Mouse (Mus musculus) liver, embryonic 15.5 days (tissue): ENCODE data around the gene Dnajb4. TPM values are rescaled to one million over a fixed set of nuclear protein-coding genes. Genes with fewer than 3 reads are reported as not detected.
"Not testable (repeated sequence)": the region's sequence is repeated elsewhere in the genome, so short reads cannot be mapped to it uniquely, and the experiment has no call there.

ENCODE experiments used
- ATAC-seq: fragments of 200-750 bp; cut with Nextera tagmentation; 2 replicates; pipeline ENCODE4 v1.8.0; 2017; ENCODE audit warnings: moderate number of reproducible peaks, mild to moderate bottlenecking, moderate library complexity; ENCODE audit not compliant: insufficient read depth
- H3K27ac ChIP-seq: fragments of 300-500 bp; sonication (generic); replicated peaks from 2 replicates; pipeline ENCODE4 v1.5.1; 2015; ENCODE audit warnings: mild to moderate bottlenecking, inconsistent platforms
- H3K27me3 ChIP-seq: fragments of 300-500 bp; sonication (generic); 2 replicates; pipeline ENCODE4 v1.6.1; 2015; ENCODE audit warnings: mild to moderate bottlenecking, inconsistent platforms
- H3K36me3 ChIP-seq: fragments of 300-500 bp; sonication (generic); replicated peaks from 2 replicates; pipeline ENCODE4 v1.6.1; 2015; ENCODE audit warnings: moderate library complexity, mild to moderate bottlenecking, inconsistent platforms
- H3K4me1 ChIP-seq: fragments of 300-500 bp; sonication (generic); replicated peaks from 2 replicates; pipeline ENCODE4 v1.6.1; 2015; ENCODE audit warnings: inconsistent platforms
- H3K4me2 ChIP-seq: fragments of 300-500 bp; sonication (generic); 2 replicates; pipeline ENCODE4 v1.6.1; 2015; ENCODE audit warnings: moderate library complexity, mild to moderate bottlenecking, inconsistent platforms
- H3K4me3 ChIP-seq: fragments of 300-500 bp; sonication (generic); replicated peaks from 2 replicates; pipeline ENCODE4 v1.5.1; 2015; ENCODE audit warnings: mild to moderate bottlenecking, inconsistent platforms
- H3K9ac ChIP-seq: fragments of 300-500 bp; sonication (generic); 2 replicates; pipeline ENCODE4 v1.6.1; 2015; ENCODE audit warnings: moderate library complexity, mild to moderate bottlenecking, inconsistent platforms
- H3K9me3 ChIP-seq: fragments of 300-500 bp; sonication (generic); replicated peaks from 2 replicates; pipeline ENCODE4 v1.6.1; 2016; ENCODE audit warnings: inconsistent platforms
- WGBS: fragments of 180-500 bp; shearing (Covaris S2); methylation state at CpG from one replicate; pipeline ENCODE4 v1.1.7; 2015; ENCODE audit warnings: mixed read lengths; ENCODE audit not compliant: insufficient replicate concordance; 5-methylcytosine and 5-hydroxymethylcytosine counted together
- polyA plus RNA-seq: library from polyadenylated mRNA; unstranded; fragments of >200 nt; fragmentation: Nextera tagmentation; extraction: Ambion mirVana; gene quantifications from 2 replicates; pipeline ENCODE4 v1.2.1, GENCODE M21; 2015

Dnajb4 gene
- polyA plus RNA-seq, 1 experiment from 2014 or later = 36.8 TPM

DNA sequence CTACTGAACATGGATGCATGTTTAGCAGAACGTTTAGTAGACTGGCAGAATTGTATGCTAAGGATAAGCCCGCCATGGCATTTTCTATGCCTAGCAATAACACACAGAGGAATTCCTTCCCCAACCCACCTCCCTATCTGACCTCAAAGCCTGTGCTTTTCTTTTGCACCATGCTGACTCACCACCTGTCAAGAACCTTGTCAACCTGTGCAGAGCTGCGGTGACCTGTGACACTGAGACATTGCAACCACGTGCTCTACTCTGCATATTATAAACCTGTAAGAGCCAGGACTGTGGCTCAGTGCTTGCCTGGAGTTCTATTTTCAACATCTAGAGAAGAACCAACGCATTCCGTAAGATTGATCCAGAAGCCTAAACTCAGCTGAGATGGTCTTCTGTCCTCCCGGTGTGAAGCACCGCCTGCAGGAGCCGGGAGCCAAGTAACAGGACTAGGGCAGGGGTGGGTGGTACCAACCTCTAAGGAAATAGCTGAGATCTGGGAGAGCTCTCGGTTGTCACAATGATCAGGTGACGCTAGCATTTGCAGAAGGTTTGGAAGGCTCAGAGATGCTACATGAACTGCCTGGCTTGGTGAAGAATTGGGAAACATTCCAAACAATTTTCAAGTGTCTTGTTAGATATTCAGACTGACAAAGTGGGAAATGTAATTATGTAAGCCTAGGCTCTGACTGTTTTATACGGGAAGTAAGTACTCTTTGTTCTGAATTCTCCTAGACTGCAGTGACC lies 62.8 kb downstream of the Dnajb4 start:
- H3K27ac ChIP-seq = no peak overlapping the region
- H3K4me3 ChIP-seq = no peak overlapping the region
- no peak overlapping the region for H3K4me2 ChIP-seq
- H3K9me3 ChIP-seq = no peaks in the 10 kb centered on the region
- peaks cover 18% of the 10 kb centered on the region; the same call in 1 of the 2 replicates for H3K27me3 ChIP-seq
- peaks cover 47% of the 10 kb centered on the region for H3K4me1 ChIP-seq
- no peak for ATAC-seq
- no peak overlapping the region for H3K9ac ChIP-seq
- no peaks in the 10 kb centered on the region for H3K36me3 ChIP-seq
- 52% methylated on average over 12 of the region's 12 CpGs for WGBS

DNA sequence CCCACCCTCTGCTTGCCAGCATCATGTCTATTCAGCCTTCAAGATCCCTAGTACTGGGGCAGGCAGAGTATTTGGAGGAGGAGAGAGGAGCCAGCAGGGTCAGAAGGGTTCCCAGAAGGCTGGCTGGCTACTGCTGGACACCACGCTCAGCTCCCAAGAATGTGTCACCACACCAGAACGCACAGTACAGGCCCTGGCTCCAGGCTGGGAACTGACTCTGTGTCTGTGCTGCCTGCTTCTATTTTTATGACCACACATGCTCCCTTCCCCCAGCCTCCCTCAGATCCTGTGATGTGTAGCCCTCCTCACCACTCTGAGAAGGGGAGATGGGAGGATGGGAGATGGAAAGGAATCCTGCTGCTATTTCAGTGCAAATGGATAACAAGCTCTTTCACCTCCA lies 64.9 kb downstream of the Dnajb4 start:
- Histone ChIP-seq H3K36me3 (no peaks in the 10 kb centered on the region), H3K4me3 (no peak overlapping the region), H3K27me3 (peaks cover 18% of the 10 kb centered on the region; the same call in 1 of the 2 replicates), H3K9ac (no peak overlapping the region), H3K4me2 (no peak overlapping the region), H3K4me1 (peaks cover 27% of the 10 kb centered on the region), H3K27ac (no peak overlapping the region), H3K9me3 (no peaks in the 10 kb centered on the region)
- 51% methylated on average over 2 of the region's 2 CpGs for WGBS
- ATAC-seq = no peak

DNA sequence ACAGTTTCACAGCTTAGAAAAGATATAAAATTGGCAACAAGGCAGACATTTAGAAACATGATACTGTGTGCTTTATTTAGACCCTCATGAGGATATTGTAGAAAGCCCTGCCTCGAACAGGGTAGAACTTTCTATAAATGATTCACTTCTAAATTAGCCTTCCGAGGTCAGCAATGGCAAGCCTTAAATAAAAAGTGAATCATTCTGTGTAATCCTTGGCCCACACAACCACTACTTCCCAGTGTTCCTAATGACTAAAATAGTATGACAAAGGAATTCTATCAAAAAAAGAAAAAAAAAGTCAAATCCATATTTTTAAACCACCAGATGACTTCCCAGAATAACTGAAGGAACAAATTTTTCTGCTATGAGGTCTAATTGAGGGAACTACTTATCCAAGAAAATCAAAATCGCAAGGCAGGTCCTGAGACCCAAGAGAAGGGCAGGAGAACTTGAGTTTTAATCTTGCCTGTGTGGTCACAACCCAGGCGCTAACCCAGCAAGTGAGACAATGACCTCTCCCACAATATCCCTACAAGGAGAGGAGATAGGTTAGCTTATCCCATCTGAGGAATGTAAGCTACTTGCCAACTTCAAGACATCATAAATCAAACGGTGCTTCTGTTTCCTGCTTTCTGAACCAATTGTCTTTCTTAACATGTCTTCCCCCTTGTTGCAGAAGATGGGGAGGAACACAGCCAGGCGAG lies 67.0 kb downstream of the Dnajb4 start:
- no peak for ATAC-seq
- H3K4me3 ChIP-seq = no peak overlapping the region
- 46% methylated on average over 6 of the region's 6 CpGs for WGBS
- peaks cover 13% of the 10 kb centered on the region for H3K4me1 ChIP-seq
- H3K9ac ChIP-seq = no peak overlapping the region
- H3K9me3 ChIP-seq = no peaks in the 10 kb centered on the region
- no peak overlapping the region for H3K4me2 ChIP-seq
- H3K36me3 ChIP-seq = no peaks in the 10 kb centered on the region
- H3K27ac ChIP-seq = no peak overlapping the region
- peaks cover 13% of the 10 kb centered on the region; the same call in 1 of the 2 replicates for H3K27me3 ChIP-seq

DNA sequence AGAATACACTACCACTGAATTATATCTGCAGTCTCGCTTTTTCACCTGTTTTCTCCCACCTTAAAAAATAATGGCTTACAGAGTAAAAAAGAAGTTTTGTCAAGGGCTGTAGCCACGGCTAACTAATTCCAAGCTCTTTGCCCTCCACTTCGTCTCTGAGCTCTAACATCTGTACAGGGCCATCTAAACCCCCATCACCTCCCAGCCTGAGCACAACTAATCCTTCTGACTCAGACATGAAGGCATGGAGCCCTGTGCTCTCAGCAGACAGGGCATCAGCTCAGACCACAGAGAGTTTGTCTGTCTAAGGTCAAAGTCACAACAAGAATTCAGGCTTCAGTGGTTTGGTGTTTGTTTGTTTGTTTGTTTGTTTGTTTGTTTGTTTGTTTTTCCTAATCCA lies 68.0 kb downstream of the Dnajb4 start:
- no peak overlapping the region for H3K4me2 ChIP-seq
- H3K9ac ChIP-seq = no peak overlapping the region
- no peaks in the 10 kb centered on the region for H3K36me3 ChIP-seq
- H3K4me3 ChIP-seq = no peak overlapping the region
- H3K4me1 ChIP-seq = peaks cover 11% of the 10 kb centered on the region
- no peak for ATAC-seq
- 59% methylated on average over 3 of the region's 3 CpGs for WGBS
- no peaks in the 10 kb centered on the region for H3K9me3 ChIP-seq
- peaks cover 13% of the 10 kb centered on the region; the same call in 1 of the 2 replicates for H3K27me3 ChIP-seq
- H3K27ac ChIP-seq = no peak overlapping the region

DNA sequence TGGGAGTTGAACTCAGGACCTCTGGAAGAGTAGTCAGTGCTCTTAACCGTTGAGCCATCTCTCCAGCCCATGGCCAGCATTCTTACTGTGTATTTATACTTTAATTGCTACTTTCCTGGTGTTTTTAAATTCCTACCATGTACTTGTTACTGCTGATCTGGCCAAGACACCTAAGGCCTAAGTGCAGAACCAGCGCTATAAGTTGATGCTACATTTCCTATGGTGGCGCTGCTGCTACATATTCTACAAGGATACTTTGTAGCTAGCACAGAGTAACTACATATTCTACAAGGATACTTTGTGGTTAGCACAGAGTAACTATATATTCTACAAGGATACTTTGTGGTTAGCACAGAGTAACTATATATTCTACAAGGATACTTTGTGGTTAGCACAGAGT lies 70.8 kb downstream of the Dnajb4 start:
- WGBS = 84% methylated on average over 3 of the region's 3 CpGs
- not testable (repeated sequence) for ATAC-seq, H3K36me3 ChIP-seq

DNA sequence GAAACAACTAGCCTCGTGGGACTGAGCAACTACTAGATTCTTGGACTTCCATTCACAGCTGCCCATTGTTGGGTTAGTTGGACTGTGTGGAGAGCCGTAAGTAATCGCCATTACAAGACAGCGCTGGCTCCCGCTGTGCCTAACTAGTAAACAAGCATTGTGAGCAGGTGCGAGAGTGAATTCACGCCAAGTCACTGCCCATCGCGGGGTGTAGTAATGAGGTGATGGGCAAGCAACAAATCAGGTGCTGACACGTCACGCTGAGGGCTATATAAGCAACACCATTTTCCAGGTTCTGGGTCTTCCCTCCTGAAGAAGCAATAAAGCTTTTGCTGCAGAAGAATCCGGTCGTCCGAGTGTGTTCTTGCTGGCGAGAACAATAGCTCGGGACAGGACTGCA lies 74.0 kb downstream of the Dnajb4 start:
- not testable (repeated sequence) for H3K4me1 ChIP-seq, H3K27ac ChIP-seq, ATAC-seq, H3K27me3 ChIP-seq, H3K9me3 ChIP-seq, H3K4me2 ChIP-seq, H3K36me3 ChIP-seq, H3K9ac ChIP-seq, H3K4me3 ChIP-seq
- WGBS = 82% methylated on average over 16 of the region's 16 CpGs

More for the DNA sequence above, 70.8 kb downstream of the Dnajb4 start:
- not testable (repeated sequence) for H3K4me3 ChIP-seq, H3K27ac ChIP-seq, H3K9ac ChIP-seq, H3K4me2 ChIP-seq, H3K27me3 ChIP-seq, H3K9me3 ChIP-seq, H3K4me1 ChIP-seq

DNA sequence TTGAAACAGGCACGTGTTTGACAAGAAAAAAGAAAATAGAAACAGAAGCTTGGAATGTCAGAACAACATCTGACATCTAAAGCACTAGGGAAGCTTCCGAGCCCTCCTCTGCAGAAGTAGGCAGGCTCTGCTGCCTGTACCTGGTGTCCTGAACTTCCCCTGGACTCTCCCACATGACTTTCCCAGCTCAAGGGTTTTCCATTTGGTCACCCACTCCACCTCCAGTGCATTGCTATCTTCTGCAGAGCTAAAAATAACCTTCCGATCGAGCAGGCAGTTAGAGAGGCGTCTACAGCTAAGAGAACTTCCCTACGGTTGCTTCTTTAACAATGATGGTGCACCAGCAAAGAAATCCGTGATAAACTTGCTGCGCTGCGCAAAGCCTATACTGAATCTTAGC lies 76.5 kb downstream of the Dnajb4 start:
- no peak overlapping the region for H3K27ac ChIP-seq
- ATAC-seq = no peak
- no peak overlapping the region for H3K9ac ChIP-seq
- no peak overlapping the region for H3K4me3 ChIP-seq
- WGBS = 30% methylated on average over 9 of the region's 9 CpGs
- H3K4me2 ChIP-seq = no peak overlapping the region
- peaks cover 7% of the 10 kb centered on the region for H3K27me3 ChIP-seq
- peaks cover 5% of the 10 kb centered on the region for H3K4me1 ChIP-seq
- H3K9me3 ChIP-seq = no peaks in the 10 kb centered on the region
- no peaks in the 10 kb centered on the region for H3K36me3 ChIP-seq

DNA sequence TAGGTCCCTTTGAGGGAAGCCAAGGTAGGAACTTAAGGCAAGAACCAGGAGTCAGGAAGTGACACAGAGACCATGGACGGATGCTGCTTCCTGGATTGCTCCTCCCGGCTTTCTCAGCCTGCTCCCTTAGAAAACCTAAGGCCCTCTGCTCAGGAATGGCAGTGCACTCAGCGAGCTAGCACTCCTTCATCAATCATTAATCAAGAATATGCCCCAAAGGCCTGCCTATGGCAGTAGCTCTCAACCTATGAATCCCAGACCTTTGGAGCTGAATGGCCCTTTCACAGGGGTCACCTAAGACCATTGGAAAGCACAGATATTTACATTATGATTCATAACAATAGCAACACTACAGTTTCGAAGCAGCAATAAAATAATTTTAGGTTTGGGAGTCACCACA lies 79.1 kb downstream of the Dnajb4 start:
- H3K4me3 ChIP-seq = no peak overlapping the region
- H3K4me2 ChIP-seq = no peak overlapping the region
- no peak for ATAC-seq
- WGBS = 54% methylated on average over 4 of the region's 4 CpGs
- H3K27ac ChIP-seq = no peak overlapping the region
- 0 out of 2 replicates have a peak, but pooled peaks cover 7% of the 10 kb centered on the region for H3K36me3 ChIP-seq
- H3K9me3 ChIP-seq = no peaks in the 10 kb centered on the region
- peaks cover 7% of the 10 kb centered on the region for H3K27me3 ChIP-seq
- no peak overlapping the region for H3K9ac ChIP-seq
- peaks cover 8% of the 10 kb centered on the region for H3K4me1 ChIP-seq

DNA sequence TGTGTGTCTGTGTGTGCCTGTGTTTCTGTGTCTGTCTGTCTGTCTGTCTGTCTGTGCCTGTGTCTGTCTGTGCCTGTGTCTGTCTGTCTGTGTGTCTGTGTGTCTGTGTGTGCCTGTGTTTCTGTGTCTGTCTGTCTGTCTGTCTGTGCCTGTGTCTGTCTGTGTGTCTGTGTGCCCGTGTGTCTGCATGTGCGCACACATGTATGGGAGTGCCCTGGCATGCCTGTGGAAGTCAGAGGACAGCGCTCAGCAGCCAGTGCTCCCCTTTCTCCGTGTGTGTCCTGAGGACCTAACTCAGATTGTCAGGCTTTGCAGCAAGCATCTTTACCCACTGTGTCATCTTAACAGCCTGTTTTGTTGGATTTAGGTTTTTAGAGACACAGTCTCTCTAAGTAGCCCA lies 80.7 kb downstream of the Dnajb4 start:
- WGBS = 79% methylated on average over 4 of the region's 4 CpGs

DNA sequence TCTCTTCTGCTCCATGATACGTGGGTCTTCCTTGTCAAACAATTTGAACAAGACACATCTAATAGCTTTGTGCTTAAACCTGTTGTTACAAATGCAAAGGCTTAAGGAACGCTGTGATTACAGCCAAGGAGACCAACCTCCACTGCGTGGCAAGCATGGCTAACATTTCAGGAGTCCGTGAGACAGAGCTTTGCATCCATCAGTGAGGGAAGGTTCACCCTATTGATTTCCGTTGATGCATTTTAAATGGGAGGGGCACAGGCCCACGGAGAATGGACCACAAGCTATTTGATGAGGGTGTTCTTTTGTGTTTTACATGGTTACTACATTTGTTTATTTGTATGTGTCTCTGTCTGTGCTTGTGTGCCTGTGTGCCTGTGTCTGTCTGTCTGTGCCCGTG lies 81.5 kb downstream of the Dnajb4 start:
- Histone ChIP-seq H3K4me3 (no peak overlapping the region), H3K36me3 (0 out of 2 replicates have a peak, but pooled peaks cover 7% of the 10 kb centered on the region), H3K27me3 (peaks cover 13% of the 10 kb centered on the region), H3K27ac (no peak overlapping the region), H3K9ac (no peak overlapping the region), H3K9me3 (no peaks in the 10 kb centered on the region), H3K4me2 (no peak overlapping the region), H3K4me1 (peaks cover 12% of the 10 kb centered on the region)
- ATAC-seq = no peak
- WGBS = 63% methylated on average over 7 of the region's 7 CpGs

More for the DNA sequence above, 80.7 kb downstream of the Dnajb4 start:
- H3K4me2 ChIP-seq, H3K4me1 ChIP-seq, H3K27ac ChIP-seq, ATAC-seq, H3K9me3 ChIP-seq, H3K36me3 ChIP-seq, H3K27me3 ChIP-seq, H3K4me3 ChIP-seq, H3K9ac ChIP-seq: not testable (repeated sequence)
